Mouse (Mus musculus) forebrain, embryonic 11.5 days (tissue): ENCODE results near the gene Tnfsf13. TPM values are rescaled to one million over a fixed set of nuclear protein-coding genes. Genes with fewer than 3 reads are reported as not detected.

Experiments
- ATAC-seq: fragments of 200-750 bp; cut with Nextera tagmentation; replicated peaks from 2 replicates; pipeline ENCODE4 v1.8.0; 2017; ENCODE audit warnings: moderate TSS enrichment; ENCODE audit not compliant: low FRiP score
- DNase-seq: peaks from one replicate; pipeline ENCODE4 v3.0.0-alpha.2; 2017; ENCODE audit warnings: low spot score
- H3K27ac ChIP-seq: fragments of 300-500 bp; sonication (generic); 2 replicates; pipeline ENCODE4 v1.5.1; 2014; ENCODE audit warnings: low read depth, low read length
- H3K27me3 ChIP-seq: fragments of 300-500 bp; sonication (generic); 2 replicates; pipeline ENCODE4 v1.6.1; 2014; ENCODE audit warnings: mild to moderate bottlenecking, low read length, mixed read lengths; ENCODE audit not compliant: control insufficient read depth, insufficient read depth
- H3K36me3 ChIP-seq: fragments of 300-500 bp; sonication (generic); 2 replicates; pipeline ENCODE4 v1.6.1; 2014; ENCODE audit warnings: mild to moderate bottlenecking, low read length, moderate library complexity, mixed read lengths; ENCODE audit not compliant: control insufficient read depth, insufficient read depth
- H3K4me1 ChIP-seq: fragments of 300-500 bp; sonication (generic); replicated peaks from 2 replicates; pipeline ENCODE4 v1.6.1; 2014; ENCODE audit warnings: low read length, mixed read lengths; ENCODE audit not compliant: control insufficient read depth, insufficient read depth
- H3K4me2 ChIP-seq: fragments of 300-500 bp; sonication (generic); 2 replicates; pipeline ENCODE4 v1.6.1; 2014; ENCODE audit warnings: low read depth, mild to moderate bottlenecking, low read length, moderate library complexity, mixed read lengths; ENCODE audit not compliant: severe bottlenecking
- H3K4me3 ChIP-seq: fragments of 300-500 bp; sonication (generic); 2 replicates; pipeline ENCODE4 v1.5.1; 2014; ENCODE audit warnings: low read depth, low read length
- H3K9ac ChIP-seq: fragments of 300-500 bp; sonication (generic); 2 replicates; pipeline ENCODE4 v1.6.1; 2014; ENCODE audit warnings: low read length
- H3K9me3 ChIP-seq: fragments of 300-500 bp; sonication (generic); 2 replicates; pipeline ENCODE4 v1.6.1; 2016; ENCODE audit warnings: low read length, mixed read lengths; ENCODE audit not compliant: control insufficient read depth
- WGBS: fragments of 180-500 bp; shearing (Covaris S2); extraction: QIAGEN DNeasy Blood & Tissue Kit; methylation state at CpG from one replicate; pipeline ENCODE4 v1.1.7; 2014; 5-methylcytosine and 5-hydroxymethylcytosine counted together
- polyA plus RNA-seq: library from polyadenylated mRNA; unstranded; fragments of >200 nt; fragmentation: Nextera tagmentation; extraction: Ambion mirVana; gene quantifications from 2 replicates; pipeline ENCODE4 v1.2.1, GENCODE M21; 2014

Gene Tnfsf13
- polyA plus RNA-seq, 1 experiment from 2014 or later, result not detected

GRCm38 (mm10) chr11:69698574-69698973 lies 13.0 kb upstream of the Tnfsf13 start:
- no peak for DNase-seq
- H3K36me3 ChIP-seq, result no peaks in the 10 kb centered on the region
- peaks cover 7% of the 10 kb centered on the region for H3K4me1 ChIP-seq
- WGBS, result 72% methylated on average over 5 of the region's 5 CpGs
- no peak overlapping the region for H3K27ac ChIP-seq
- no peak for ATAC-seq
- H3K4me3 ChIP-seq, result no peak overlapping the region
- no peaks in the 10 kb centered on the region for H3K9me3 ChIP-seq
- H3K9ac ChIP-seq, result no peak overlapping the region
- no peaks in the 10 kb centered on the region for H3K27me3 ChIP-seq
- no peak overlapping the region for H3K4me2 ChIP-seq

- WGBS, result 90% methylated on average over 3 of the region's 3 CpGs
- Histone ChIP-seq H3K27me3 (no peaks in the 10 kb centered on the region), H3K36me3 (no peaks in the 10 kb centered on the region), H3K4me2 (no peak overlapping the region), H3K4me3 (no peak overlapping the region), H3K27ac (no peak overlapping the region), H3K4me1 (peaks cover 7% of the 10 kb centered on the region), H3K9ac (no peak overlapping the region), H3K9me3 (no peaks in the 10 kb centered on the region)
- ATAC-seq, result no peak
- DNase-seq, result no peak
These were observed 11.8 kb upstream of the Tnfsf13 start for GRCm38 (mm10) chr11:69697396-69697795.

- Histone ChIP-seq H3K27ac (no peak within 1 kb of the TSS), H3K9ac (peak within 1 kb of the TSS; percentile 75), H3K36me3 (no peaks in the 10 kb centered on the region), H3K27me3 (no peaks in the 10 kb centered on the region), H3K4me2 (peak within 1 kb of the TSS; percentile 90), H3K4me1 (peaks cover 7% of the 10 kb centered on the region), H3K9me3 (no peaks in the 10 kb centered on the region), H3K4me3 (peak within 1 kb of the TSS; percentile 40)
- WGBS, result 1% methylated on average over 36 of the region's 41 CpGs
- ATAC-seq, result no peak
- peak; percentile 75 for DNase-seq
These were observed 10.0 kb upstream of the Tnfsf13 start, which contains the start of the genes Tnfsf12 and Tnfsfm13 for GRCm38 (mm10) chr11:69695361-69696181. TSS of gene Tnfsf12 (minus strand) at chr11:69695849. TSS of gene Tnfsfm13 (minus strand) at chr11:69696098.

GRCm38 (mm10) chr11:69695046-69695360 lies 9.4 kb upstream of the Tnfsf13 start:
- Histone ChIP-seq H3K4me1 (peaks cover 7% of the 10 kb centered on the region), H3K9ac (peak overlapping the region; percentile 75; the same call in 1 of the 2 replicates), H3K27ac (no peak overlapping the region), H3K4me3 (peak overlapping the region; percentile 40; the same call in 1 of the 2 replicates), H3K27me3 (no peaks in the 10 kb centered on the region), H3K4me2 (peak overlapping the region; percentile 90), H3K36me3 (no peaks in the 10 kb centered on the region), H3K9me3 (no peaks in the 10 kb centered on the region)
- WGBS, result 33% methylated on average over 6 of the region's 6 CpGs
- ATAC-seq (no peak), DNase-seq (no peak)

GRCm38 (mm10) chr11:69693421-69693965 lies 7.9 kb upstream of the Tnfsf13 start:
- Histone ChIP-seq H3K27me3 (no peaks in the 10 kb centered on the region), H3K4me2 (no peak overlapping the region), H3K9me3 (no peaks in the 10 kb centered on the region), H3K4me1 (peaks cover 7% of the 10 kb centered on the region), H3K4me3 (no peak overlapping the region), H3K9ac (no peak overlapping the region), H3K27ac (no peak overlapping the region), H3K36me3 (no peaks in the 10 kb centered on the region)
- WGBS, result 66% methylated on average over 11 of the region's 11 CpGs
- DNase-seq (no peak), ATAC-seq (no peak)

- H3K9me3 ChIP-seq, result no peaks in the 10 kb centered on the region
- H3K36me3 ChIP-seq, result no peaks in the 10 kb centered on the region
- no peaks in the 10 kb centered on the region for H3K27me3 ChIP-seq
- DNase-seq, result no peak
- 85% methylated on average over 6 of the region's 6 CpGs for WGBS
- no peak for ATAC-seq
- H3K4me1 ChIP-seq, result peaks cover 7% of the 10 kb centered on the region
- H3K4me2 ChIP-seq, result no peak overlapping the region
- H3K4me3 ChIP-seq, result no peak overlapping the region
- H3K9ac ChIP-seq, result no peak overlapping the region
- H3K27ac ChIP-seq, result no peak overlapping the region
These were observed 7.3 kb upstream of the Tnfsf13 start for GRCm38 (mm10) chr11:69692863-69693262.

GRCm38 (mm10) chr11:69692196-69692811 lies 6.7 kb upstream of the Tnfsf13 start:
- H3K27ac ChIP-seq, result no peak overlapping the region
- no peak for DNase-seq
- H3K36me3 ChIP-seq, result no peaks in the 10 kb centered on the region
- H3K27me3 ChIP-seq, result no peaks in the 10 kb centered on the region
- no peak overlapping the region for H3K4me2 ChIP-seq
- WGBS, result 83% methylated on average over 9 of the region's 9 CpGs
- peaks cover 7% of the 10 kb centered on the region for H3K4me1 ChIP-seq
- no peak overlapping the region for H3K4me3 ChIP-seq
- no peaks in the 10 kb centered on the region for H3K9me3 ChIP-seq
- no peak overlapping the region for H3K9ac ChIP-seq
- no peak for ATAC-seq

- Histone ChIP-seq H3K36me3 (no peaks in the 10 kb centered on the region), H3K27ac (no peak overlapping the region), H3K27me3 (no peaks in the 10 kb centered on the region), H3K4me3 (no peak overlapping the region), H3K4me2 (no peak overlapping the region), H3K9me3 (no peaks in the 10 kb centered on the region), H3K9ac (no peak overlapping the region), H3K4me1 (0 out of 2 replicates have a peak, but pooled peaks cover 1% of the 10 kb centered on the region)
- WGBS, result 100% methylated on average over 1 of the region's 1 CpGs
- DNase-seq, result no peak
- no peak for ATAC-seq
These were observed 4.3 kb upstream of the Tnfsf13 start for GRCm38 (mm10) chr11:69689891-69690290.
